Mouse (Mus musculus): ENCODE results near the gene Insc. TPM values are rescaled to one million over a fixed set of nuclear protein-coding genes. Genes with fewer than 3 reads are reported as not detected.

Insc gene
- polyA plus RNA-seq, 1 experiment from 2014 or later, result 4.5 TPM

DNA sequence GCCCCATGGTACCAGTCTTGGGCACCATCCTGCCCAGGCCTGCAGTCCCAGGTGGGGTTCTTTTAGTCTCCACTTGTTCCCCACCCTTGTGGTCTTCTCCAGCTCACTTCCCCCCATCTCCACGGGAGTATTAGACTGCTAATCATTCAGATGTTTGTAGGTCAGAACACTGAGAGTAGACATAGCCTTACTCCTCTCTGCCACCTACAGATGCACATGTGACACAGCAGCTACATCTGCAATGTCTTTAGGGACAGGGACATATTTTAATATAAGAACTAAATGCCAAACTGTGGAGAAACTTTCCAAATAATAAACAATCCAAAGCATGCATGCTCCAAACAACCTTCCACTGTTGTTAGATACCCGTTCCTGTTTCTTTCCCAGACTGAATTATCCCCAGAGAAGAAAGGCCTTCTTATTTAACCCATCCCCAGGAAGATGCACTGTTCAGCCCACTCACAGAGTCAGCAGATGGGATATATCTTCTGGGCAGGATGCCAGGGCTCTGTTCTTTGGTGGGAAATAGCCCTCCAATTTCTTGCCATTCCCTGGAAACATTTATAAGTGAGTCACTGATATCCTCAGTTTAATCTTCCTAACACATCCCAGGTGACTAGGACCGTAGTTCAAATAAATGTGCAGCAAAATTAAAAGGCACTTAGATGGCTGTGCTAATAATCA lies 88.9 kb downstream of the Insc start:
- Histone ChIP-seq H3K4me3 (ENCODE audit: low read length) (no peak overlapping the region), H3K9me3 (ENCODE audit: control insufficient read depth, low read length) (no peaks in the 10 kb centered on the region), H3K27ac (ENCODE audit: low read length) (no peak overlapping the region), H3K27me3 (ENCODE audit: control insufficient read depth, insufficient read depth, low read depth, low read length) (no peaks in the 10 kb centered on the region), H3K9ac (ENCODE audit: low read length) (no peak overlapping the region), H3K4me1 (replicated peaks; ENCODE audit: control insufficient read depth, insufficient read depth, low read length) (peaks cover 4% of the 10 kb centered on the region; the same call in 1 of the 2 replicates), H3K36me3 (ENCODE audit: control insufficient read depth, insufficient read depth, low read length) (no peaks in the 10 kb centered on the region), H3K4me2 (ENCODE audit: low read depth, low read length) (no peak overlapping the region)
- no peak for ATAC-seq (ENCODE audit: low read depth)
- 31% methylated on average over 3 of the region's 3 CpGs for WGBS

DNA sequence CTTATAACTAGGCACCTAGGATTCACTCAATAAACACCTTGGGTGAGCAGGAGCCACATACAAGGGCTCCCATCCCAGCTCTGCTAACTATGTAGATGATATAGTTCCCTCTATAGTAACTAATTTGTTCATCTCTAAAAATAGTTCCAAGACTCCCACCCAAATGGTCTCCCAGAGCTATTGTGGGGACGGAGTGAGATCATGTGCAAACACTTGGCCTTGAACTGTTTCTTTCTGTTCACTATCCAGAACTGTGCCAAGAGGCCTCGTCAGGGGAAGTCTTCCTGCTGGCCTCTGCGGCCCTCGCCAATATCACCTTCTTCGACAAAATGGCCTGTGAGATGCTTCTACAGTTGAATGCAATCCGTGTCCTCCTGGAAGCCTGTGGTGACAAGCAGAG lies 91.0 kb downstream of the Insc start:
- Histone ChIP-seq H3K36me3 (ENCODE audit: control insufficient read depth, insufficient read depth, low read length) (no peaks in the 10 kb centered on the region), H3K4me3 (ENCODE audit: low read length) (no peak overlapping the region), H3K9me3 (ENCODE audit: control insufficient read depth, low read length) (no peaks in the 10 kb centered on the region), H3K27ac (ENCODE audit: low read length) (no peak overlapping the region), H3K27me3 (ENCODE audit: control insufficient read depth, insufficient read depth, low read depth, low read length) (no peaks in the 10 kb centered on the region), H3K9ac (ENCODE audit: low read length) (no peak overlapping the region), H3K4me2 (ENCODE audit: low read depth, low read length) (no peak overlapping the region), H3K4me1 (replicated peaks; ENCODE audit: control insufficient read depth, insufficient read depth, low read length) (no peaks in the 10 kb centered on the region)
- no peak for ATAC-seq (ENCODE audit: low read depth)
- WGBS, result 57% methylated on average over 6 of the region's 6 CpGs

DNA sequence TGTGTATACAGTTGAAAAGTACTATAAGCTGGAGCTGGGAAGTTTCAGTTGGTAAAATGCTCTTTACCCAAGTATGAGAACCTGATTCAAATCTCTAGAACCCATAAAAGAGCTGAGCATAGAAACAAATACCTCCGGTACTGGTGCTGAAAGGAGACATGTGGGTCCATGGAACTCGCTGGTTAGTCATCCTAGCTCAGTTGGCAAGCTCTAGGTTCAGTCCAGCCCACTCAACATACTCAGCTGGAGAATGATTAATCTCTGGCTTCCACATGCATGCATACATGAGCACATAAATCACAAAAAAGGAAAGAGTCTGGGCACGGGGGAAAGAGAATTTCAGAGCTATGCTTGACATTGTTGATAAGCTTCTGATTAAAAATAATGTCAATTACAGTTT lies 93.8 kb downstream of the Insc start:
- no peak overlapping the region for H3K9ac ChIP-seq (ENCODE audit: low read length)
- no peaks in the 10 kb centered on the region for H3K4me1 ChIP-seq (replicated peaks; ENCODE audit: control insufficient read depth, insufficient read depth, low read length)
- H3K27me3 ChIP-seq (ENCODE audit: control insufficient read depth, insufficient read depth, low read depth, low read length), result no peaks in the 10 kb centered on the region
- WGBS, result 41% methylated on average over 3 of the region's 3 CpGs
- H3K4me3 ChIP-seq (ENCODE audit: low read length), result no peak overlapping the region
- H3K27ac ChIP-seq (ENCODE audit: low read length), result no peak overlapping the region
- ATAC-seq (ENCODE audit: low read depth), result no peak
- H3K4me2 ChIP-seq (ENCODE audit: low read depth, low read length), result no peak overlapping the region
- no peaks in the 10 kb centered on the region for H3K36me3 ChIP-seq (ENCODE audit: control insufficient read depth, insufficient read depth, low read length)
- H3K9me3 ChIP-seq (ENCODE audit: control insufficient read depth, low read length), result no peaks in the 10 kb centered on the region

DNA sequence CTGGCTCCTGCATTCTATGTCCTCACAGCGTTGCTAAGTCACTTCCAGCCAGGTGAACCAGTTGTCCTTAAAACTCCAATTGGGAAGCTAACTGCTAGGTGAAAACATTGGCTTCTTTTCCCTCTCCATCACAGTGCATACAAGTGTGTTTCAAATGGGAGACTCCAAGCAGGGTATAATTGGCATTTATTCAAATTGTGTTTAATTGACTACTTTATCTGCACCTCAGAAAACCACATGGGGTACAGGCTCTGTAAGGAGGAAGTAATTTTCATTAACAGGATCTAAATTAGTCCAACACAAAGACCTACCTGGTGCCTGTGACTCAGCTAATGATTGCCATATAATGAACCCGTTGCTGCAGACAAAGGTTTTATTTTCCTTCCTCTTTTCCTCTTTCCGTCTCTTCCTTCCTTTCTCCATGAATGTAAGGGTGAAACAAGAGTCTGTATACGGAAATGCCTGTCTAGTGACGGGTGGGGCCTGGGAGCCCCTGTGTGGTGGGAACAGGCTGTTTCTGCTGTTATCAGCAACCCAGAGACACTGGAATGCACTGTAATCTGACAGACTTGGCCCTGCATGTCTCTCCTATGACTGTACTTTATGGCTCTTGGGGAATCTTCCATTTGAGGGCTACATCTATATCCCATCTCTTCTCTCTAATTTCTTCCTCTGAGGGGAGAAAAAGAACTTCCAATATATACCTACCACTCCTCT lies 96.7 kb downstream of the Insc start:
- Histone ChIP-seq H3K4me3 (ENCODE audit: low read length) (no peak overlapping the region), H3K27me3 (ENCODE audit: control insufficient read depth, insufficient read depth, low read depth, low read length) (no peaks in the 10 kb centered on the region), H3K27ac (ENCODE audit: low read length) (no peak overlapping the region), H3K36me3 (ENCODE audit: control insufficient read depth, insufficient read depth, low read length) (no peaks in the 10 kb centered on the region), H3K4me1 (replicated peaks; ENCODE audit: control insufficient read depth, insufficient read depth, low read length) (no peaks in the 10 kb centered on the region), H3K4me2 (ENCODE audit: low read depth, low read length) (no peak overlapping the region), H3K9me3 (ENCODE audit: control insufficient read depth, low read length) (no peaks in the 10 kb centered on the region), H3K9ac (ENCODE audit: low read length) (no peak overlapping the region)
- no peak for ATAC-seq (ENCODE audit: low read depth)
- 44% methylated on average over 5 of the region's 5 CpGs for WGBS

DNA sequence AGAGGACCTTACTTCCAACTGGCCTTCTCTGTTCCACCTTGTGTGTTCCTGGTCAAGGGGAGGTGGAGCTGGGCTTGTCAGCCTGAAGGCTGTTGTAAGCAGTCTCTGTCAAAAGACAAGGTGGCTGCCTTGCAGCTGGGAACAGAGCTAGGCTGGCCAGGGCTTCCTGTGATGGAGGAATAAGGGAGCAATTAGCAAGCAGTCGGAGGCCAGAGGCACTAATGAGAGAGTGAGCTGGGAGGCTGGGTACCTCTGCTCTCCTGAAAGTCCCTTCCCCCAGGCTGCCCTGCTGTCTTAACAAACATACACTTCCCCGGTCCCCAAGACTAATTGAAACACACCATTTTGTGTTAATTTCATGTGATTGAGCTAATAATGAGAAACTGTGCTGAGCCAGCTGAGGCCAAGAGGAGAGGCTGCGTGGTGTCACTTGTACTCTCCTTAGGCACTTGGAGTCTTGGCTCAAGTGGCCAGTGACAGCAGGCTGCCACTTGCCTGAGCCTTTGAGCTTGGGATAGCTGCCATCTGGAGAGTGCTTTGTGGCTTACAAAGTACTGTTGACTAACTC lies 99.2 kb downstream of the Insc start:
- peak; percentile 49; the same call in 1 of the 2 replicates for ATAC-seq (ENCODE audit: low read depth)
- WGBS, result 32% methylated on average over 3 of the region's 3 CpGs

DNA sequence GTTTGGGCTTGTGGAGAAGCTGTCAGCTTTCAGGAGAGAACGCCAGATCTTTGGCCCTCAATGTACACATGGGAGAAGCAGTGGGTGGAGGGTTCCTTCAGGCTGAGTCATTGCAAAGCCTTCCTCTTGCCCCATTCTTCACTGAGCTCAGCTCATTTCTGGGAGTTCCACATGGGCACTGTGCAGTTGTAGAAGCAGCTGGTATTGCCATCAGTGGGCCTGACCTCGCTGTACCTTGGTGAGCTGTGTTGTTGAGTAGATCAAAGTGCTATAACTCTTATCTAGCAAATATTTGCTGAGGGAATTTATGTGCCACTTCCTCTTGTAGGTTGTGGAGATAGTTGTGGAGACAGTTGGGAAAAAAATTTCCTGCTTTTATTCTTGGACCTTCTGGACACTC lies 103.7 kb downstream of the Insc start:
- 36% methylated on average over 2 of the region's 2 CpGs for WGBS
- Histone ChIP-seq H3K4me1 (replicated peaks; ENCODE audit: control insufficient read depth, insufficient read depth, low read length) (0 out of 2 replicates have a peak, but pooled peaks cover under 1% of the 10 kb centered on the region), H3K27ac (ENCODE audit: low read length) (no peak overlapping the region), H3K9ac (ENCODE audit: low read length) (no peak overlapping the region), H3K27me3 (ENCODE audit: control insufficient read depth, insufficient read depth, low read depth, low read length) (no peaks in the 10 kb centered on the region), H3K4me2 (ENCODE audit: low read depth, low read length) (no peak overlapping the region), H3K36me3 (ENCODE audit: control insufficient read depth, insufficient read depth, low read length) (no peaks in the 10 kb centered on the region), H3K9me3 (ENCODE audit: control insufficient read depth, low read length) (no peaks in the 10 kb centered on the region), H3K4me3 (ENCODE audit: low read length) (no peak overlapping the region)
- peak; percentile 38; the same call in 1 of the 2 replicates for ATAC-seq (ENCODE audit: low read depth)

More for the DNA sequence above, 99.2 kb downstream of the Insc start:
- no peaks in the 10 kb centered on the region for H3K9me3 ChIP-seq (ENCODE audit: control insufficient read depth, low read length)
- no peaks in the 10 kb centered on the region for H3K27me3 ChIP-seq (ENCODE audit: control insufficient read depth, insufficient read depth, low read depth, low read length)
- no peak overlapping the region for H3K9ac ChIP-seq (ENCODE audit: low read length)
- H3K4me2 ChIP-seq (ENCODE audit: low read depth, low read length), result no peak overlapping the region
- H3K27ac ChIP-seq (ENCODE audit: low read length), result no peak overlapping the region
- no peak overlapping the region for H3K4me3 ChIP-seq (ENCODE audit: low read length)
- H3K4me1 ChIP-seq (replicated peaks; ENCODE audit: control insufficient read depth, insufficient read depth, low read length), result no peaks in the 10 kb centered on the region
- no peaks in the 10 kb centered on the region for H3K36me3 ChIP-seq (ENCODE audit: control insufficient read depth, insufficient read depth, low read length)

DNA sequence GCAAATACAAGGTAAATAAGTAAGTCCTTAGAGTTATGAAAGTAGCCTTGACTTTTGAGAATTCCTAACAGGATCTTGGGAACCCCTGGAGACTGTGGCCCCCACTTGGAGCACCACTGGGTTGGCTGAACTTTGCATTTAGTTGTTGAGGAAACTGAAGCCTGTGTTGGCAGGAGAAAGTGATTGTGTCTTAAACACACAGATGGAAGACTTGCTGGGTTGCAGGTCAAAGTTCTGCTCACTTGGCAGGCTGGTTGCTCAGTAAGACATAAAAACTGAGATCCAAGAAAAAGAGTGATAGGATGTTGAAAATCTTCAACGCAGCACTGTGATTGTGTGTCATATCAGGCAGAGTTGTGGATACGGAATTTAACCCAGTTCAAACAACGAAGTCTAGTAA lies 108.9 kb downstream of the Insc start:
- ATAC-seq (ENCODE audit: low read depth), result no peak

DNA sequence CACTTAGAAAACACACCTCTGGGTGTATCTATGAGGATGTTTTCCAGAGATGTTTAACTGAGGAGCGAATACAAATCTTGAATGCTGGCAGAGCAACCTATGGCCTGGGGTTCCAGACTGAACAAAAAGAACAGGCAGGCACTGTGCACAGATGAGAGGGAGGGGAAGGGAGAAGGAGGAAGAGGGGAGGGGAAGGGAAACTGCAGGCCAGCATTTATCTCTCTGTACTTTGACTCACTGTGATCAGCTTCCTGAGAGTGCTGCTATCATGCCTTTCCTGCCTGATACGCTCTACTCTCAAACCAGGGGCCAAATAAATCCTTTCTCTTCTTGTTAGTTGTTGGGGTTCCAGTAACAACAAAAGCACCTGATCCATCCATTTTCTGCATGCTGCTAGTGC lies 110.7 kb downstream of the Insc start:
- no peak overlapping the region for H3K4me3 ChIP-seq (ENCODE audit: low read length)
- H3K9me3 ChIP-seq (ENCODE audit: control insufficient read depth, low read length), result no peaks in the 10 kb centered on the region
- no peaks in the 10 kb centered on the region for H3K36me3 ChIP-seq (ENCODE audit: control insufficient read depth, insufficient read depth, low read length)
- no peak overlapping the region for H3K9ac ChIP-seq (ENCODE audit: low read length)
- H3K4me2 ChIP-seq (ENCODE audit: low read depth, low read length), result no peak overlapping the region
- no peak for ATAC-seq (ENCODE audit: low read depth)
- H3K27ac ChIP-seq (ENCODE audit: low read length), result no peak overlapping the region
- WGBS, result 79% methylated on average over 2 of the region's 2 CpGs
- no peaks in the 10 kb centered on the region for H3K27me3 ChIP-seq (ENCODE audit: control insufficient read depth, insufficient read depth, low read depth, low read length)
- 0 out of 2 replicates have a peak, but pooled peaks cover 2% of the 10 kb centered on the region for H3K4me1 ChIP-seq (replicated peaks; ENCODE audit: control insufficient read depth, insufficient read depth, low read length)

More for the DNA sequence above, 108.9 kb downstream of the Insc start:
- Histone ChIP-seq H3K9me3 (ENCODE audit: control insufficient read depth, low read length) (no peaks in the 10 kb centered on the region), H3K27ac (ENCODE audit: low read length) (no peak overlapping the region), H3K36me3 (ENCODE audit: control insufficient read depth, insufficient read depth, low read length) (no peaks in the 10 kb centered on the region), H3K4me3 (ENCODE audit: low read length) (no peak overlapping the region), H3K27me3 (ENCODE audit: control insufficient read depth, insufficient read depth, low read depth, low read length) (no peaks in the 10 kb centered on the region), H3K9ac (ENCODE audit: low read length) (no peak overlapping the region), H3K4me1 (replicated peaks; ENCODE audit: control insufficient read depth, insufficient read depth, low read length) (0 out of 2 replicates have a peak, but pooled peaks cover 2% of the 10 kb centered on the region), H3K4me2 (ENCODE audit: low read depth, low read length) (no peak overlapping the region)
- 70% methylated on average over 3 of the region's 3 CpGs for whole genome bisulfite sequencing

DNA sequence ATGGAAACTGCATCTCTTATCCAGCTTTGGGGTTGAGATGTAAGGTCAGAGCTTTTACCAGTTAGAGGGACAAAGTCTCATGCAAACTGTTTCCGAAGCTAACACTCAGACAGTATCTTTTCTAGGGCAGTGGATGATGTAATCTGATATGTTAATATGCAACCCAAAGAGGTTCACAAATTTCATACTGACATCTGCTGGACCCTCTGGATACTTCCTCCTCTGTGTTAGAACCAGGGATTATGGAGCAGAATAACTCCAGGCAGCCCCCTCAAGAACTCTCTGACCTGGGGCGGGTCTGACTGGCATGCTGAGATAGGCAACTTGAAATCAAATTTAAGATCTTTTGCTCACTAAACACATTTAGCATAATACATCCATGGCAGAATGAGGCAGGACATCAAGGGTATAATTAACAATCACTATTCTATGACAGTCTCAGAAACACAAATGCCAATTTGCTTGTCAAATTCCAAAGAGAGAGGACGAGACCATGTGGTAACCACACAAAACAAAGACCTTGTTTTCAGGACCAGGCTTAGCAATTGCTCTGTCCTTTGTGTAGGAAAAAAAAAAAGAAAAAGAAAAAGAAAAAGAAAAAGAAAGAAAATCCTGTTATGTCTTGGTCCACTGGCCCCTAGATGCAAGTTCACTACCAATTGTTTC lies 117.5 kb downstream of the Insc start:
- ATAC-seq (ENCODE audit: low read depth), result no peak
- WGBS, result 58% methylated on average over 3 of the region's 3 CpGs

More for the DNA sequence above, 117.5 kb downstream of the Insc start:
- Histone ChIP-seq H3K27ac (ENCODE audit: low read length) (no peak overlapping the region), H3K36me3 (ENCODE audit: control insufficient read depth, insufficient read depth, low read length) (no peaks in the 10 kb centered on the region), H3K4me3 (ENCODE audit: low read length) (no peak overlapping the region), H3K4me2 (ENCODE audit: low read depth, low read length) (no peak overlapping the region), H3K9ac (ENCODE audit: low read length) (no peak overlapping the region), H3K9me3 (ENCODE audit: control insufficient read depth, low read length) (no peaks in the 10 kb centered on the region), H3K27me3 (ENCODE audit: control insufficient read depth, insufficient read depth, low read depth, low read length) (no peaks in the 10 kb centered on the region), H3K4me1 (replicated peaks; ENCODE audit: control insufficient read depth, insufficient read depth, low read length) (no peaks in the 10 kb centered on the region)
